Comparison of ENCODE assay signal across 14 mouse cellular contexts in the genomic region with DNA sequence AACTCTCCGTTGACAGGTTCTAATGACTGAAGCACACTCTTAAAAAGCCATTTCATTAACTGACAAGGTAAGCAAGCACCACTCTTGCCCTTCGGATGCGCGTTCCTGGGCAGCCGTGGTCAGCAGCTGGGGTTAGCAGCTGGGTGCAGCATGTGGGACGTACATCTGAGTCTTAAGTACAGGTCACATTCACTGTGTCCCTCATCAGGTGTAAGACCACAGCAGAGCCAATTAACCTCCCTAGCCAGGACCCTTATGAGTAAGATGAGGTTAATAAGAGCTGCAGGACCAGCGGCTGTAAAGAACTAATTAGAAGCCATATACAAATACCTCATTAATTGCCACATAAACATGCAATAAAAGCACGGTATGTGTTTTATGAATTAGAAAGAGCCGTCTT.
DNase-seq lines count a peak whose midpoint lies in the region; ATAC-seq and TF ChIP-seq lines count a peak whose summit lies in the region.
"Had no signal": no experiment of that assay in that cellular context is flagged by ENCODE, and none has a peak within 500 bp of the region (broad histone marks: within the 10 kb centered on the region; RNA-seq: fewer than 3 reads in every experiment).

No protein-coding gene starts in this region.

- H3K4me1 ChIP-seq in heart, embryonic 13.5 days = peaks cover 14% of the 10 kb centered on the region
- peaks cover 15% of the 10 kb centered on the region for H3K4me1 ChIP-seq in heart, embryonic 10.5 days
- H3K4me1 ChIP-seq in lung, embryonic 14.5 days (ENCODE audit: insufficient read depth) = no peaks in the 10 kb centered on the region
- peaks cover 5% of the 10 kb centered on the region; the same call in 1 of the 2 replicates for H3K4me1 ChIP-seq in limb, embryonic 11.5 days (ENCODE audit: control insufficient read depth, insufficient read depth, low read length)
- H3K4me1 ChIP-seq in stomach, postnatal 0 days (replicated peaks; ENCODE audit: control insufficient read depth, insufficient read depth) = no peaks in the 10 kb centered on the region; the same call in 1 of the 2 replicates
- peaks cover 9% of the 10 kb centered on the region; the same call in 1 of the 2 replicates for H3K4me1 ChIP-seq in midbrain, embryonic 16.5 days (ENCODE audit: control insufficient read depth, insufficient read depth, low read length)
- H3K4me1 ChIP-seq: liver, embryonic 15.5 days had no signal

- 72% methylated on average over 9 of the region's 9 CpGs for WGBS in heart, embryonic 13.5 days
- 79% methylated on average over 9 of the region's 9 CpGs for WGBS in heart, embryonic 10.5 days
- 48% methylated on average over 9 of the region's 9 CpGs for WGBS in lung, embryonic 14.5 days
- 20% methylated on average over 9 of the region's 9 CpGs for WGBS in limb, embryonic 11.5 days
- 56% methylated on average over 9 of the region's 9 CpGs for WGBS in stomach, postnatal 0 days
- 71% methylated on average over 9 of the region's 9 CpGs for WGBS in midbrain, embryonic 16.5 days

- no peak overlapping the region for H3K4me3 ChIP-seq in heart, embryonic 13.5 days
- H3K4me3 ChIP-seq in heart, embryonic 10.5 days = no peak overlapping the region
- no peak overlapping the region for H3K4me3 ChIP-seq in lung, embryonic 14.5 days (ENCODE audit: low read depth, low read length)
- no peak overlapping the region for H3K4me3 ChIP-seq in limb, embryonic 11.5 days (ENCODE audit: low read depth, low read length)
- no peak overlapping the region for H3K4me3 ChIP-seq in stomach, postnatal 0 days (ENCODE audit: low read depth, low read length)
- no peak overlapping the region for H3K4me3 ChIP-seq in midbrain, embryonic 16.5 days (ENCODE audit: low read depth, low read length)
- H3K4me3 ChIP-seq: erythroblast, embryonic 14.5 days; liver, embryonic 15.5 days had no signal

- H3K9me3 ChIP-seq in heart, embryonic 13.5 days = no peaks in the 10 kb centered on the region
- H3K9me3 ChIP-seq in heart, embryonic 10.5 days = no peaks in the 10 kb centered on the region
- H3K9me3 ChIP-seq in lung, embryonic 14.5 days (ENCODE audit: low read depth, low read length) = no peaks in the 10 kb centered on the region
- no peaks in the 10 kb centered on the region for H3K9me3 ChIP-seq in limb, embryonic 11.5 days (ENCODE audit: control insufficient read depth, low read length)
- H3K9me3 ChIP-seq in stomach, postnatal 0 days (ENCODE audit: control insufficient read depth, low read length) = no peaks in the 10 kb centered on the region
- H3K9me3 ChIP-seq in midbrain, embryonic 16.5 days (replicated peaks; ENCODE audit: control insufficient read depth, low read length, poor library complexity, severe bottlenecking) = no peaks in the 10 kb centered on the region
- H3K9me3 ChIP-seq: liver, embryonic 15.5 days had no signal

- no peak for TF ChIP-seq CTCF in lung, embryonic 14.5 days (IDR thresholded peaks at IDR 0.05; ENCODE audit: low read depth)
- TF ChIP-seq CTCF in stomach, postnatal 0 days (IDR thresholded peaks at IDR 0.05; ENCODE audit: low read depth) = no peak

- peak overlapping the region; percentile 72 for H3K4me2 ChIP-seq in heart, embryonic 13.5 days
- peak overlapping the region; percentile 36 for H3K4me2 ChIP-seq in lung, embryonic 14.5 days
- H3K4me2 ChIP-seq in limb, embryonic 11.5 days (ENCODE audit: low read depth, severe bottlenecking) = peak overlapping the region; percentile 46
- H3K4me2 ChIP-seq in stomach, postnatal 0 days (replicated peaks; ENCODE audit: low read depth) = peak overlapping the region; percentile 48
- no peak overlapping the region for H3K4me2 ChIP-seq in midbrain, embryonic 16.5 days (ENCODE audit: low read length)
- H3K4me2 ChIP-seq: liver, embryonic 15.5 days had no signal

- H3K9ac ChIP-seq in heart, embryonic 13.5 days = no peak overlapping the region
- no peak overlapping the region for H3K9ac ChIP-seq in lung, embryonic 14.5 days
- H3K9ac ChIP-seq in limb, embryonic 11.5 days (ENCODE audit: low read length) = no peak overlapping the region
- H3K9ac ChIP-seq in stomach, postnatal 0 days (ENCODE audit: low read length) = no peak overlapping the region
- no peak overlapping the region for H3K9ac ChIP-seq in midbrain, embryonic 16.5 days (ENCODE audit: low read depth, low read length)
- H3K9ac ChIP-seq: liver, embryonic 15.5 days had no signal

- ATAC-seq in heart, embryonic 13.5 days (ENCODE audit: extremely low read depth, insufficient number of reproducible peaks, low FRiP score, low TSS enrichment) = no peak
- no peak for ATAC-seq in lung, embryonic 14.5 days (ENCODE audit: insufficient read depth)
- 0 out of 2 replicates have a peak, but pooled peaks have one; percentile 52 for ATAC-seq in limb, embryonic 11.5 days (ENCODE audit: insufficient number of reproducible peaks, low FRiP score, low TSS enrichment, low read depth)
- no peak for ATAC-seq in stomach, postnatal 0 days (ENCODE audit: low FRiP score, low TSS enrichment)
- no peak for ATAC-seq in midbrain, embryonic 16.5 days

- TF ChIP-seq EP300 in stomach, postnatal 0 days (optimal IDR thresholded peaks at IDR 0.05) = no peak

- no peaks in the 10 kb centered on the region for H3K36me3 ChIP-seq in heart, embryonic 13.5 days
- H3K36me3 ChIP-seq in heart, embryonic 10.5 days = no peaks in the 10 kb centered on the region
- no peaks in the 10 kb centered on the region for H3K36me3 ChIP-seq in lung, embryonic 14.5 days (ENCODE audit: insufficient read depth)
- H3K36me3 ChIP-seq in limb, embryonic 11.5 days (ENCODE audit: control insufficient read depth, insufficient read depth, low read length) = no peaks in the 10 kb centered on the region
- no peaks in the 10 kb centered on the region for H3K36me3 ChIP-seq in stomach, postnatal 0 days (ENCODE audit: control insufficient read depth, insufficient read depth, low read length)
- H3K36me3 ChIP-seq in midbrain, embryonic 16.5 days (ENCODE audit: control insufficient read depth, insufficient read depth, low read length) = no peaks in the 10 kb centered on the region
- H3K36me3 ChIP-seq: liver, embryonic 15.5 days had no signal

- no peak for DNase-seq in heart, embryonic 10.5 days (ENCODE audit: low spot score)
- DNase-seq in lung, embryonic 14.5 days = no peak
- no peak for DNase-seq in lung, adult 18-20 months
- peak; percentile 63 for DNase-seq in limb, embryonic 11.5 days (ENCODE audit: low spot score)
- DNase-seq in stomach, postnatal 0 days (ENCODE audit: low spot score) = no peak
- no peak for DNase-seq in B cell, adult 2 months
- DNase-seq: cerebellum, postnatal 14 days; gastrocnemius, postnatal 10 days; kidney, postnatal 25 days; thymus, adult 2 months had no signal

- no peaks in the 10 kb centered on the region for H3K27me3 ChIP-seq in heart, embryonic 13.5 days (replicated peaks)
- H3K27me3 ChIP-seq in heart, embryonic 10.5 days (ENCODE audit: insufficient read depth, poor library complexity, severe bottlenecking) = no peaks in the 10 kb centered on the region
- H3K27me3 ChIP-seq in lung, embryonic 14.5 days (ENCODE audit: insufficient read depth, low read length) = no peaks in the 10 kb centered on the region
- no peaks in the 10 kb centered on the region for H3K27me3 ChIP-seq in limb, embryonic 11.5 days (ENCODE audit: control insufficient read depth, insufficient read depth, low read length)
- no peaks in the 10 kb centered on the region for H3K27me3 ChIP-seq in stomach, postnatal 0 days (ENCODE audit: control insufficient read depth, insufficient read depth, low read length)
- H3K27me3 ChIP-seq in midbrain, embryonic 16.5 days (ENCODE audit: control insufficient read depth, insufficient read depth, low read depth, low read length) = no peaks in the 10 kb centered on the region
- H3K27me3 ChIP-seq: liver, embryonic 15.5 days had no signal

- H3K27ac ChIP-seq in heart, embryonic 13.5 days (replicated peaks) = no peak overlapping the region
- H3K27ac ChIP-seq in heart, embryonic 10.5 days = no peak overlapping the region
- H3K27ac ChIP-seq in lung, embryonic 14.5 days (ENCODE audit: low read depth) = no peak overlapping the region
- no peak overlapping the region for H3K27ac ChIP-seq in limb, embryonic 11.5 days (replicated peaks; ENCODE audit: low read depth, low read length)
- no peak overlapping the region for H3K27ac ChIP-seq in stomach, postnatal 0 days (replicated peaks)
- no peak overlapping the region for H3K27ac ChIP-seq in midbrain, embryonic 16.5 days (ENCODE audit: low read length)
- H3K27ac ChIP-seq: liver, embryonic 15.5 days had no signal
